8 mouse cellular contexts compared by ENCODE assay signal in genomic region chr10:10321119-10321781, GRCm38 (mm10).
DNase-seq lines count a peak whose midpoint lies in the region; ATAC-seq and TF ChIP-seq lines count a peak whose summit lies in the region.

No protein-coding gene starts in this region.

- TF ChIP-seq POLR2A in bone marrow macrophage, adult 2 months (IDR thresholded peaks at IDR 0.05; ENCODE audit: borderline replicate concordance, low read depth, low read length): no peak
- TF ChIP-seq POLR2A in embryonic fibroblast, embryonic 13.5 days (IDR thresholded peaks at IDR 0.05; ENCODE audit: low read depth, low read length): no peak
- no peak for TF ChIP-seq POLR2A in liver, adult 2 months (IDR thresholded peaks at IDR 0.05; ENCODE audit: extremely low read depth, insufficient read depth, low read length)

- WGBS in heart, embryonic 12.5 days: 11% methylated on average over 20 of the region's 20 CpGs
- 6% methylated on average over 20 of the region's 20 CpGs for WGBS in kidney, embryonic 16.5 days
- 12% methylated on average over 20 of the region's 20 CpGs for WGBS in liver, adult 2 months
- WGBS in stomach, embryonic 16.5 days: 10% methylated on average over 20 of the region's 20 CpGs

- H3K9ac ChIP-seq in heart, embryonic 12.5 days: 0 out of 2 replicates have a peak overlapping the region, but pooled peaks have one; percentile 18
- H3K9ac ChIP-seq in kidney, embryonic 16.5 days (replicated peaks; ENCODE audit: low read length): no peak overlapping the region
- H3K9ac ChIP-seq in liver, adult 2 months (ENCODE audit: low read depth, low read length): no peak overlapping the region
- H3K9ac ChIP-seq in stomach, embryonic 16.5 days (ENCODE audit: low read length): 0 out of 2 replicates have a peak overlapping the region, but pooled peaks have one; percentile 28

- no peaks in the 10 kb centered on the region for H3K79me3 ChIP-seq in C2C12 (ENCODE audit: low read depth)

- no peak overlapping the region for H3K4me3 ChIP-seq in C2C12 (ENCODE audit: insufficient read depth, poor library complexity, severe bottlenecking)
- peak overlapping the region; percentile 37 for H3K4me3 ChIP-seq in bone marrow macrophage, adult 2 months (ENCODE audit: insufficient read depth, low read length)
- no peak overlapping the region for H3K4me3 ChIP-seq in embryonic fibroblast, embryonic 13.5 days (ENCODE audit: insufficient read depth, low read length)
- H3K4me3 ChIP-seq in heart, embryonic 12.5 days: peak overlapping the region; percentile 8
- peak overlapping the region; percentile 25 for H3K4me3 ChIP-seq in kidney, embryonic 16.5 days (ENCODE audit: low read length)
- H3K4me3 ChIP-seq in liver, adult 2 months (ENCODE audit: insufficient read depth, low read depth, low read length): peak overlapping the region; percentile 37; the same call in 1 of the 2 replicates
- H3K4me3 ChIP-seq in stomach, embryonic 16.5 days (replicated peaks; ENCODE audit: low read length): 0 out of 2 replicates have a peak overlapping the region, but pooled peaks have one; percentile 4

- DNase-seq in liver, adult 2 months (ENCODE audit: extremely low read depth, low read depth, low spot score): peak; percentile 71

- H3K27me3 ChIP-seq in C2C12 (ENCODE audit: control insufficient read depth, insufficient read depth, insufficient read length): no peaks in the 10 kb centered on the region
- no peaks in the 10 kb centered on the region for H3K27me3 ChIP-seq in heart, embryonic 12.5 days (replicated peaks)
- peaks cover 5% of the 10 kb centered on the region for H3K27me3 ChIP-seq in kidney, embryonic 16.5 days (ENCODE audit: insufficient read depth, low read length)
- H3K27me3 ChIP-seq in liver, adult 2 months (ENCODE audit: control insufficient read depth, insufficient read depth, low read length): no peaks in the 10 kb centered on the region
- no peaks in the 10 kb centered on the region for H3K27me3 ChIP-seq in stomach, embryonic 16.5 days (ENCODE audit: control insufficient read depth, insufficient read depth, low read length)

- H3K79me2 ChIP-seq in C2C12 (ENCODE audit: control insufficient read depth, insufficient read depth): no peaks in the 10 kb centered on the region
- H3K79me2 ChIP-seq in liver, adult 2 months (ENCODE audit: control insufficient read depth, insufficient read depth, low read length): no peaks in the 10 kb centered on the region

- H3K27ac ChIP-seq in bone marrow macrophage, adult 2 months (ENCODE audit: insufficient read depth, low read depth, low read length): peak overlapping the region; percentile 71
- H3K27ac ChIP-seq in embryonic fibroblast, embryonic 13.5 days (ENCODE audit: insufficient read depth, low read length): no peak overlapping the region
- no peak overlapping the region for H3K27ac ChIP-seq in heart, embryonic 12.5 days (ENCODE audit: poor library complexity, severe bottlenecking)
- H3K27ac ChIP-seq in kidney, embryonic 16.5 days (ENCODE audit: low read length): 0 out of 2 replicates have a peak overlapping the region, but pooled peaks have one; percentile 20
- H3K27ac ChIP-seq in liver, adult 2 months (replicated peaks; ENCODE audit: insufficient read depth, low read depth, low read length): no peak overlapping the region
- H3K27ac ChIP-seq in stomach, embryonic 16.5 days (ENCODE audit: low read length): no peak overlapping the region

- no peaks in the 10 kb centered on the region for H3K9me3 ChIP-seq in heart, embryonic 12.5 days (replicated peaks)
- no peaks in the 10 kb centered on the region for H3K9me3 ChIP-seq in kidney, embryonic 16.5 days (ENCODE audit: low read length)
- no peaks in the 10 kb centered on the region for H3K9me3 ChIP-seq in stomach, embryonic 16.5 days (replicated peaks; ENCODE audit: control insufficient read depth, low read length)

- H3K4me2 ChIP-seq in heart, embryonic 12.5 days: peak overlapping the region; percentile 50
- H3K4me2 ChIP-seq in kidney, embryonic 16.5 days (replicated peaks; ENCODE audit: low read depth, low read length): peak overlapping the region; percentile 49
- H3K4me2 ChIP-seq in stomach, embryonic 16.5 days (ENCODE audit: low read depth, low read length): peak overlapping the region; percentile 30; the same call in 1 of the 2 replicates

- H3ac ChIP-seq in C2C12 (ENCODE audit: control insufficient read depth, insufficient read length, low read depth): no peak overlapping the region

- peak; percentile 74 for TF ChIP-seq CTCF in C2C12 (IDR thresholded peaks at IDR 0.05; ENCODE audit: control insufficient read depth, insufficient read depth, insufficient read length)
- peak; percentile 68; the same call in 1 of the 2 replicates for TF ChIP-seq CTCF in bone marrow macrophage, adult 2 months (IDR thresholded peaks at IDR 0.05; ENCODE audit: low read depth, low read length)
- peak; percentile 80 for TF ChIP-seq CTCF in embryonic fibroblast, embryonic 13.5 days (IDR thresholded peaks at IDR 0.05; ENCODE audit: borderline replicate concordance, insufficient read depth, low read length)
- TF ChIP-seq CTCF in liver, adult 2 months (IDR thresholded peaks at IDR 0.05; ENCODE audit: low read depth, low read length): peak; percentile 96

- peak; percentile 80 for ATAC-seq in heart, embryonic 12.5 days (ENCODE audit: insufficient number of reproducible peaks, low FRiP score)
- peak; percentile 96 for ATAC-seq in kidney, embryonic 16.5 days (ENCODE audit: low FRiP score, low TSS enrichment)
- peak; percentile 90 for ATAC-seq in monocyte, adult 5-6 weeks (replicated peaks; ENCODE audit: insufficient number of reproducible peaks, low FRiP score, low TSS enrichment, poor library complexity, severe bottlenecking)
- peak; percentile 92 for ATAC-seq in stomach, embryonic 16.5 days (ENCODE audit: insufficient read depth, low FRiP score)

- no peaks in the 10 kb centered on the region for H3K36me3 ChIP-seq in C2C12 (ENCODE audit: control insufficient read depth, insufficient read depth)
- no peaks in the 10 kb centered on the region for H3K36me3 ChIP-seq in heart, embryonic 12.5 days
- no peaks in the 10 kb centered on the region for H3K36me3 ChIP-seq in kidney, embryonic 16.5 days (ENCODE audit: insufficient read depth, low read length)
- no peaks in the 10 kb centered on the region for H3K36me3 ChIP-seq in liver, adult 2 months (ENCODE audit: control insufficient read depth, insufficient read depth, low read length)
- H3K36me3 ChIP-seq in stomach, embryonic 16.5 days (ENCODE audit: control insufficient read depth, insufficient read depth, low read length): no peaks in the 10 kb centered on the region

- H3K4me1 ChIP-seq in bone marrow macrophage, adult 2 months (ENCODE audit: control insufficient read depth, insufficient read depth, low read length): peaks cover 50% of the 10 kb centered on the region
- peaks cover 8% of the 10 kb centered on the region; the same call in 1 of the 2 replicates for H3K4me1 ChIP-seq in embryonic fibroblast, embryonic 13.5 days (ENCODE audit: control insufficient read depth, insufficient read depth, low read length)
- H3K4me1 ChIP-seq in heart, embryonic 12.5 days (replicated peaks): peaks cover 3% of the 10 kb centered on the region; the same call in 1 of the 2 replicates
- H3K4me1 ChIP-seq in kidney, embryonic 16.5 days (ENCODE audit: insufficient read depth, low read length): 0 out of 2 replicates have a peak, but pooled peaks cover 5% of the 10 kb centered on the region
- H3K4me1 ChIP-seq in liver, adult 2 months (ENCODE audit: control insufficient read depth, insufficient read depth, low read length): no peaks in the 10 kb centered on the region; the same call in 1 of the 2 replicates
- no peaks in the 10 kb centered on the region for H3K4me1 ChIP-seq in stomach, embryonic 16.5 days (ENCODE audit: control insufficient read depth, insufficient read depth, low read length)

TF ChIP-seq in C2C12, 6 proteins besides CTCF, POLR2A, EP300 and RAD21:
- TF ChIP-seq FOSL1 (IDR thresholded peaks at IDR 0.05; ENCODE audit: insufficient read depth, low read length, poor library complexity, severe bottlenecking): no peak
- TF ChIP-seq MYOD1 (IDR thresholded peaks at IDR 0.05; ENCODE audit: control insufficient read depth, insufficient read length, low read depth): peak; percentile 34
- no peak for TF ChIP-seq MYOG (IDR thresholded peaks at IDR 0.05; ENCODE audit: control insufficient read depth, extremely low read depth, insufficient read length)
- no peak for TF ChIP-seq USF1 (IDR thresholded peaks at IDR 0.05; ENCODE audit: low read depth)
- TF ChIP-seq CEBPB (IDR thresholded peaks at IDR 0.05; ENCODE audit: low read depth): peak; percentile 97
- TF ChIP-seq MAX (IDR thresholded peaks at IDR 0.05): no peak

Comparison
In these comparisons a context has a peak if more than half of its experiments do, and no peak if none do; other contexts are left out.
1. H3K4me3 ChIP-seq: peak in bone marrow macrophage, adult 2 months (single experiment), heart, embryonic 12.5 days (single experiment), kidney, embryonic 16.5 days (single experiment), liver, adult 2 months (single experiment) and stomach, embryonic 16.5 days (single experiment); none in C2C12 (single experiment) and embryonic fibroblast, embryonic 13.5 days (single experiment).
2. H3K27ac ChIP-seq: peak in bone marrow macrophage, adult 2 months (single experiment) and kidney, embryonic 16.5 days (single experiment); none in embryonic fibroblast, embryonic 13.5 days (single experiment), heart, embryonic 12.5 days (single experiment), liver, adult 2 months (single experiment) and stomach, embryonic 16.5 days (single experiment).
3. H3K9ac ChIP-seq: peak in heart, embryonic 12.5 days (single experiment) and stomach, embryonic 16.5 days (single experiment); none in kidney, embryonic 16.5 days (single experiment) and liver, adult 2 months (single experiment).
4. Peak in every context shown above with its lines, with median percentiles within 50 percentile points of each other: CTCF ChIP-seq, ATAC-seq and H3K4me2 ChIP-seq.